Mouse (Mus musculus): ENCODE measurements around the gene Epha5. TPM values are rescaled to one million over a fixed set of nuclear protein-coding genes. Genes with fewer than 3 reads are reported as not detected.

Epha5 gene
- polyA plus RNA-seq, 1 experiment = 78.4 TPM

GRCm38 (mm10) chr5:84320553-84320952 is 96.6 kb downstream of the Epha5 start:
- Histone ChIP-seq H3K27ac (ENCODE audit: insufficient read depth, low read depth, low read length) (no peak overlapping the region), H3K4me1 (ENCODE audit: control insufficient read depth, insufficient read depth, low read length) (no peaks in the 10 kb centered on the region), H3K4me3 (ENCODE audit: insufficient read depth, low read depth, low read length) (no peak overlapping the region)
- TF ChIP-seq CTCF (IDR thresholded peaks at IDR 0.05; ENCODE audit: insufficient read depth, low read depth, low read length) (no peak), POLR2A (IDR thresholded peaks at IDR 0.05; ENCODE audit: insufficient read depth, low read depth, low read length) (no peak)
- 65% methylated on average over 1 of the region's 1 CpGs for WGBS

GRCm38 (mm10) chr5:84320138-84320537 is 97.0 kb downstream of the Epha5 start:
- H3K4me3 ChIP-seq (ENCODE audit: insufficient read depth, low read depth, low read length) = no peak overlapping the region
- WGBS = 35% methylated on average over 4 of the region's 4 CpGs
- no peak overlapping the region for H3K27ac ChIP-seq (ENCODE audit: insufficient read depth, low read depth, low read length)
- TF ChIP-seq POLR2A (IDR thresholded peaks at IDR 0.05; ENCODE audit: insufficient read depth, low read depth, low read length) = no peak
- no peak for TF ChIP-seq CTCF (IDR thresholded peaks at IDR 0.05; ENCODE audit: insufficient read depth, low read depth, low read length)
- H3K4me1 ChIP-seq (ENCODE audit: control insufficient read depth, insufficient read depth, low read length) = no peaks in the 10 kb centered on the region

- H3K27ac ChIP-seq (ENCODE audit: insufficient read depth, low read depth, low read length) = no peak overlapping the region
- 63% methylated on average over 8 of the region's 8 CpGs for WGBS
Observed at GRCm38 (mm10) chr5:84318814-84319340, 98.3 kb downstream of the Epha5 start.

GRCm38 (mm10) chr5:84317839-84318238 is 99.3 kb downstream of the Epha5 start:
- WGBS = 49% methylated on average over 4 of the region's 4 CpGs
- H3K4me3 ChIP-seq (ENCODE audit: insufficient read depth, low read depth, low read length) = no peak overlapping the region
- TF ChIP-seq POLR2A (IDR thresholded peaks at IDR 0.05; ENCODE audit: insufficient read depth, low read depth, low read length) = no peak
- TF ChIP-seq CTCF (IDR thresholded peaks at IDR 0.05; ENCODE audit: insufficient read depth, low read depth, low read length) = no peak
- H3K27ac ChIP-seq (ENCODE audit: insufficient read depth, low read depth, low read length) = no peak overlapping the region
- H3K4me1 ChIP-seq (ENCODE audit: control insufficient read depth, insufficient read depth, low read length) = no peaks in the 10 kb centered on the region

More at GRCm38 (mm10) chr5:84318814-84319340, 98.3 kb downstream of the Epha5 start:
- Histone ChIP-seq H3K4me3 (ENCODE audit: insufficient read depth, low read depth, low read length) (no peak overlapping the region), H3K4me1 (ENCODE audit: control insufficient read depth, insufficient read depth, low read length) (no peaks in the 10 kb centered on the region)
- TF ChIP-seq CTCF (IDR thresholded peaks at IDR 0.05; ENCODE audit: insufficient read depth, low read depth, low read length) (no peak), POLR2A (IDR thresholded peaks at IDR 0.05; ENCODE audit: insufficient read depth, low read depth, low read length) (no peak)

- TF ChIP-seq POLR2A (IDR thresholded peaks at IDR 0.05; ENCODE audit: insufficient read depth, low read depth, low read length) (no peak), CTCF (IDR thresholded peaks at IDR 0.05; ENCODE audit: insufficient read depth, low read depth, low read length) (no peak)
- Histone ChIP-seq H3K4me3 (ENCODE audit: insufficient read depth, low read depth, low read length) (no peak overlapping the region), H3K27ac (ENCODE audit: insufficient read depth, low read depth, low read length) (no peak overlapping the region), H3K4me1 (ENCODE audit: control insufficient read depth, insufficient read depth, low read length) (no peaks in the 10 kb centered on the region)
- 78% methylated on average over 4 of the region's 4 CpGs for WGBS
Observed at GRCm38 (mm10) chr5:84313619-84314018, 103.6 kb downstream of the Epha5 start.

- Histone ChIP-seq H3K4me1 (ENCODE audit: control insufficient read depth, insufficient read depth, low read length) (no peaks in the 10 kb centered on the region), H3K27ac (ENCODE audit: insufficient read depth, low read depth, low read length) (no peak overlapping the region), H3K4me3 (ENCODE audit: insufficient read depth, low read depth, low read length) (no peak overlapping the region)
- WGBS = 43% methylated on average over 8 of the region's 8 CpGs
- TF ChIP-seq CTCF (IDR thresholded peaks at IDR 0.05; ENCODE audit: insufficient read depth, low read depth, low read length) (no peak), POLR2A (IDR thresholded peaks at IDR 0.05; ENCODE audit: insufficient read depth, low read depth, low read length) (no peak)
Observed at GRCm38 (mm10) chr5:84298878-84299736, 118.1 kb downstream of the Epha5 start.

GRCm38 (mm10) chr5:84289429-84289977 is 127.7 kb downstream of the Epha5 start:
- WGBS = 78% methylated on average over 3 of the region's 3 CpGs
- H3K4me3 ChIP-seq (ENCODE audit: insufficient read depth, low read depth, low read length) = no peak overlapping the region
- TF ChIP-seq POLR2A (IDR thresholded peaks at IDR 0.05; ENCODE audit: insufficient read depth, low read depth, low read length) (no peak), CTCF (IDR thresholded peaks at IDR 0.05; ENCODE audit: insufficient read depth, low read depth, low read length) (no peak)
- no peaks in the 10 kb centered on the region for H3K4me1 ChIP-seq (ENCODE audit: control insufficient read depth, insufficient read depth, low read length)
- no peak overlapping the region for H3K27ac ChIP-seq (ENCODE audit: insufficient read depth, low read depth, low read length)

- 0 out of 2 replicates have a peak, but pooled peaks cover 2% of the 10 kb centered on the region for H3K4me1 ChIP-seq (ENCODE audit: control insufficient read depth, insufficient read depth, low read length)
- no peak for TF ChIP-seq POLR2A (IDR thresholded peaks at IDR 0.05; ENCODE audit: insufficient read depth, low read depth, low read length)
- TF ChIP-seq CTCF (IDR thresholded peaks at IDR 0.05; ENCODE audit: insufficient read depth, low read depth, low read length) = no peak
- WGBS = 51% methylated on average over 22 of the region's 22 CpGs
- no peak overlapping the region for H3K27ac ChIP-seq (ENCODE audit: insufficient read depth, low read depth, low read length)
- no peak overlapping the region; the same call in 1 of the 2 replicates for H3K4me3 ChIP-seq (ENCODE audit: insufficient read depth, low read depth, low read length)
Observed at GRCm38 (mm10) chr5:84281290-84282017, 135.7 kb downstream of the Epha5 start.
